Mouse (Mus musculus): ENCODE results near the gene C1d.

GRCm38 (mm10) chr11:17256813-17257365 lies 490 bp upstream of the C1d start:
- no peak for TF ChIP-seq CTCF (IDR thresholded peaks at IDR 0.05; ENCODE audit: borderline replicate concordance, control insufficient read depth, extremely low read depth, insufficient read depth, low read length, poor library complexity)
- TF ChIP-seq POLR2A (IDR thresholded peaks at IDR 0.05; ENCODE audit: control insufficient read depth, extremely low read depth, insufficient read depth, low read length, poor library complexity), result no peak
